Mouse (Mus musculus): Measurements from ENCODE around the gene 2210016L21Rik. TPM values are rescaled to one million over a fixed set of nuclear protein-coding genes. Genes with fewer than 3 reads are reported as not detected.

The 2210016L21Rik gene
- polyA plus RNA-seq, 1 experiment from 2014 or later = 103 TPM

DNA sequence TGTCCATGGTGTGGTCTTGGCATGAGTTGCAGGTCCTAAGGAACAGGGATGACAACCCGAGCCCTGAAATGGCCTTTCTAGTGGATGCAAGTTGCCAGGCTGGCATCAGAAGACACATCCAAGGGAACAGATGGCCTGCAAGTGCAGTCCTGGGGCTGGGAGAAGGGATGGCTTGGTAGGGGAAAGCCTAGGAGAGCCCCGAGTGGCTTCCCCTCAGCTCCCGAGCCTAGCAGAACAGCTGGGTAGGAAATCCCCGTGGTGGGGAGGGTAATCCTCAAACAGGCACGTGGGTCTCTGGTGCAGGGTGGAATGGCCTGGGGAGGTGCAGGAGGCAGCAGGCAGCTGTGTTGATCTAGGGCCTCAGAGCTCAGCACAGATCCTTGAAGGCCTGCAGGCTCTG lies 7.4 kb downstream of the 2210016L21Rik start:
- Histone ChIP-seq H3K4me2 (replicated peaks) (no peak overlapping the region), H3K36me3 (peaks cover 41% of the 10 kb centered on the region), H3K9me3 (no peaks in the 10 kb centered on the region), H3K4me3 (no peak overlapping the region), H3K9ac (replicated peaks) (no peak overlapping the region), H3K27me3 (no peaks in the 10 kb centered on the region), H3K27ac (replicated peaks) (no peak overlapping the region; the same call in 1 of the 2 replicates), H3K4me1 (no peaks in the 10 kb centered on the region)
- 62% methylated on average over 5 of the region's 5 CpGs for WGBS
- no peak for ATAC-seq (replicated peaks)

DNA sequence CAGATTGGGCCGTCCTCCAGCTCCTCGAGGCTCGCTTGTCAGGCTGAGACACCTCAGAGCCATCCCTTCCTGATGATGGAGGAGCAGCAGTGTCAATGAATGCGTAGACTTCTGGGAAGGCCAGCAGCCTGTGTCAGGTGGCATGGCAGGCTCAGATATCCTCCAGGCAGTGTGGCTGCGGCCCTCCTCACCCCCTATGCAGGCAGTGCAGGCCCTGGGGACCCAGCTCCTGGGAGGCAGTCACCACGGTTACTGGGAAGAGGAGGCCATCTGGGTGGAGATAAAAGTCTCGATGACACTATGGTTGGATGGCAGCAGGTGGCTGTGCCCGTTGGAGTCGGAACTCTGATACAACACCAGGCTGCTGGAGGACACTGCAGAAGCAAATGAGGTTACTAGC lies 7.9 kb downstream of the 2210016L21Rik start:
- Histone ChIP-seq H3K9ac (replicated peaks) (no peak overlapping the region), H3K4me3 (no peak overlapping the region), H3K4me1 (no peaks in the 10 kb centered on the region), H3K4me2 (replicated peaks) (no peak overlapping the region), H3K27me3 (no peaks in the 10 kb centered on the region), H3K9me3 (no peaks in the 10 kb centered on the region), H3K36me3 (peaks cover 41% of the 10 kb centered on the region), H3K27ac (replicated peaks) (no peak overlapping the region)
- no peak for ATAC-seq (replicated peaks)
- WGBS = 90% methylated on average over 9 of the region's 9 CpGs

DNA sequence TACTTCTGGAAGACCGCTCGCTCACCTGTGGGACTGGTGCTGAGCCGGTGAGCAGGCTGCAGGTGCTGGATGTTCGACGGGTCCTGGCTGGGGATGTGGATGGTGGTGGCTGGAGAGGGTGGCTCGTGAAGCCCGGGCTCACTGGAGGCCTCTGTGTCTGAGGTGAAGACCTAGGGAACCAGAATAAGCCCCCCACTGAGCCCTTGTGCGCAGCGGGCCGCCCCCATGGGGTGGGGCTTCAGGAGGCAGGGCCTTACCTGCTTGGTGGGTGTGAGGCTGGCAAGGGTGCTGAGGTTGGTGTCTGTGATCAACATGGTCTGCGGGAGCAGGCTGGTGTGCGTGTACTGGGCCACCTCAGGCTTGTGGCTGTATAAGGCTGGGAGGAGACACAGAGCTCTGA lies 8.7 kb downstream of the 2210016L21Rik start:
- H3K9me3 ChIP-seq = no peaks in the 10 kb centered on the region
- no peak overlapping the region for H3K27ac ChIP-seq (replicated peaks)
- H3K4me1 ChIP-seq = no peaks in the 10 kb centered on the region
- H3K9ac ChIP-seq (replicated peaks) = no peak overlapping the region
- peaks cover 41% of the 10 kb centered on the region for H3K36me3 ChIP-seq
- no peaks in the 10 kb centered on the region for H3K27me3 ChIP-seq
- no peak overlapping the region for H3K4me2 ChIP-seq (replicated peaks)
- ATAC-seq (replicated peaks) = no peak
- no peak overlapping the region for H3K4me3 ChIP-seq
- WGBS = 61% methylated on average over 12 of the region's 12 CpGs

DNA sequence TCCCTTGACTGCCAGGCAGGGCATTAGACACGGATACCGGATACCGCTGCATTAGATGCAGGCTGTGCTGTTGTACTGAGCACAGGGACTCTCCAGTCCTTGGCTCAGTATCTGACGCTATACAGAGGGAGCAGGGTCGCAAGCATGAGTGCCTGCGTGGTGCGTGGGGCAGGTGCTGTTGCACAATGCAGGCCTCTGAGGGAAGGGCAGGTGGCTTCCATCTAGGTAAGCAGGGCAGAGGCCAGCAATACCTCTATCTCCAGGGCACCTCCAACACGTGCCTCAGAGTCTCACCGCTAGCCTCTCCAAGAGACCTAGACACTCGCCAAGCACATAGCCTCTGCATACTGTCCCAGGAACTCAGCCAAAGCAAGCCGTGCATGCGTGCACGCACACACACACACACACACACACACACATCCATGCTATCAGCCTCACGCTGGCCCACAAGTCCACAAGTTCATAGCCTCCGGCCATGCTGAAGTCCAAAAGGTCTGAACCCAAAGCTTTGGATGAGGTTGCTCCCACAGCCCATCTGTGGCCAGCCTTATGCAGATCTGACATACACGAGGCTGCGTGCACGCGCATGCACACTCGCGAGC lies 9.4 kb downstream of the 2210016L21Rik start:
- Histone ChIP-seq H3K4me2 (replicated peaks) (no peak overlapping the region), H3K4me3 (no peak overlapping the region), H3K9ac (replicated peaks) (no peak overlapping the region), H3K36me3 (peaks cover 34% of the 10 kb centered on the region), H3K27ac (replicated peaks) (no peak overlapping the region), H3K27me3 (no peaks in the 10 kb centered on the region), H3K9me3 (no peaks in the 10 kb centered on the region), H3K4me1 (no peaks in the 10 kb centered on the region)
- ATAC-seq (replicated peaks) = no peak
- WGBS = 82% methylated on average over 21 of the region's 21 CpGs

DNA sequence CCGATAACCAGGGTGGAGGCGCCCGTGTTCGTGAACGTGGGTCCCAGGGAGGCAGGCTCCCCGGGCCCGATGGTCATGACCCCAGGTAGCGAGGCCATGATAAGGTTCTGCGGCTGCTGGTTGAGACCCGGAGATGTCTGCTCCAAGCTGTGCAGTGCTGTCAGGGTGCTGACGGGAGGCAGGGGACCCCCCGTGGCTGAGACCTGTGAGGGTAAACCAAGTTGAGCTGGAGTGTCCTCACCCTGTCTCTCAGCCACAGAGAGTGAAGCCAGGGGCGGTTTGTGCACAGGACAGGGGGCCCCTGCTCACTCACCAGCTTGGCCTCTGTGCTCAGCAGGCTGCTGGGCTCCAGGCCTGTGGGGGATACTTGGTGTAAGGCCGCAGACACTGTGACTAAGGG lies 11.4 kb downstream of the 2210016L21Rik start:
- Histone ChIP-seq H3K9me3 (no peaks in the 10 kb centered on the region), H3K27me3 (no peaks in the 10 kb centered on the region), H3K4me2 (replicated peaks) (no peak overlapping the region), H3K36me3 (peaks cover 15% of the 10 kb centered on the region), H3K4me1 (no peaks in the 10 kb centered on the region), H3K27ac (replicated peaks) (no peak overlapping the region), H3K4me3 (no peak overlapping the region), H3K9ac (replicated peaks) (no peak overlapping the region)
- ATAC-seq (replicated peaks) = no peak
- 90% methylated on average over 14 of the region's 14 CpGs for WGBS

DNA sequence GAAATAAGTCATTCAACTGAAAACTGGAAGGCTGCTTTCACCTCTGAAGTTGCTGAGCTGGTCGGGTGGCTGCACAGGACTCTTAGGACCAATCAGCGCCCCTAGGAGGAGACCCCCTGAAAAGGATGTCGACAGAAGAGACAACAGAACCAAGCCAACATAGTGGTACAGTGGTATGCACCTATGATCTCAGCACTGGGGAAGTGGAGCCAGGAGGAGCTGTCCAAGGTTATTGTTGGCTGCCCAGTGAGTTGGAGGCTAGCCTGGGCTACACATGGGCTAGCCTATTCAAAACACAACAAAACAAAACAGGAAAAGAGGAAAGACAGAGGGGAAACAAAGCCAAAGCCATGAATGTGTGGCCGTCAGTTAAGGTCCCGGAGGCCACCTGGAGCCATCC lies 16.1 kb downstream of the 2210016L21Rik start:
- 82% methylated on average over 5 of the region's 5 CpGs for WGBS
- Histone ChIP-seq H3K4me1 (no peaks in the 10 kb centered on the region), H3K9me3 (no peaks in the 10 kb centered on the region), H3K27me3 (no peaks in the 10 kb centered on the region), H3K9ac (replicated peaks) (no peak overlapping the region), H3K4me3 (no peak overlapping the region), H3K36me3 (no peaks in the 10 kb centered on the region), H3K27ac (replicated peaks) (no peak overlapping the region), H3K4me2 (replicated peaks) (no peak overlapping the region)
- no peak for ATAC-seq (replicated peaks)

DNA sequence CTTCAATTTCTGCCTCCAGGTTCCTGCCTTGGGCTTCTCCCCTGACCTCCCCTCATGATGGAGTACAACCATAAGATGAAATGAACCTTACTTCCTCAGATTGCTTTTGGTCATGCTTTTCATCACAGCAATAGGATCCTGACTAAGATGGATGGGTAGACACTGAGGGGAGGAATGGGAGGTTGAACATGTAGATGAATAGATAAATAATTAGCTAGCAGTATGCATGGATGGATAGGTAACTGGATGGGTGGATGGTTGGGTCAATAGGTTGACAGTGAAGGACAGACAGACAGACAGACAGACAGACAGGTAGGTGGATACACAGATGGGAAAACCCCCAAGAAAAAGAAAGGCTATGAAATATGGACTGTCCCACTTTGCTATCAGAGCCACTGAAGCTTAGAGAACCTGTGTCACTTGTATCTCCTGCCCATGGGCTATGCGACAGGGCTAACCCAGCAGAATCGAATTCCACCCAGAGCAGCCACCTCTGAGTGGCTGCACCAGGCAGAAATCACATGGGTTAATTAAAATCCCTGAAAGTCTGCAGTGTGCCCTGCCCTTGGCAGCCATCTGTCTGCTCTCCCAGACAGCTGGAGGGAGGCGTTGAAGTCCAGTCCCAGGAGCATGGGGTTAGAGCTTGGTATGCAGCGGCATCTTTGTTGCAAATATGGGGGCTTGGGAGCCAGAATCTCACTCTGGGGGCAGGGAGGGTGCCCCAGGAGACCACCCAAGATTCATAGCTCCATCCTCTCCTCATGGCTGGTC lies 19.8 kb downstream of the 2210016L21Rik start:
- Histone ChIP-seq H3K4me3 (no peak overlapping the region), H3K27ac (replicated peaks) (no peak overlapping the region), H3K9ac (replicated peaks) (no peak overlapping the region), H3K4me2 (replicated peaks) (no peak overlapping the region), H3K27me3 (no peaks in the 10 kb centered on the region), H3K9me3 (no peaks in the 10 kb centered on the region), H3K36me3 (no peaks in the 10 kb centered on the region), H3K4me1 (no peaks in the 10 kb centered on the region)
- ATAC-seq (replicated peaks) = no peak
- WGBS = 65% methylated on average over 4 of the region's 4 CpGs

DNA sequence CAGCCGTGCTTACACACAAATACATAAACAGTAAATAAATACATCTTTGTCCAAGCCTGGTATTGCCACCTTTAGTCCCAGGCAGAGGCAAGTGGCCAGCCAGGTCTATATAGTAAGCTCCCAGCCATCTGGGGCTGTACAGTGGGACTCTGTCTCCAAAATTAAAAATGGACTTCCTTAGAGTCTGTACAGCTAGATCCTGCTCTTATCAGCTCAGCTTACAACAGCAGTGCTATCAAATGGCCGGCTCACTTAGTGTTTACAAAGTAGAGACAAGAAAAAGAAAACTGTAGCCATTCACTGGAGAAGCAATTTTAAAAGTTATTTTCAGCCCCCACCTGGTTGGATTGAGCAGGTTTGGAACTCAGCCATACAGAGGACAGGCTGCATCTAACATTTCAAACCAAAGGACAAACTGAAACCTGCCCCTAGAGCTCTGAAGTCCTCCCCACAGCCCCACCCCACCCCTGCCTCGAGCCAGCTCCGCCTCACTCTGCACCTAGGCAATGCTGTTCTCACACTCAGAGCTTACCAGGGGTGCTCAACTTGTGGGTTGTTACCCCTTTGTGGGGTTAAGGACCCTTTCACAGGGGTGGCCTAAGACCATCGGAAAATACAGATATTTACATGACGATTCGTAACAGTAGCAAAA lies 22.5 kb downstream of the 2210016L21Rik start:
- Histone ChIP-seq H3K4me1 (no peaks in the 10 kb centered on the region), H3K9ac (replicated peaks) (no peak overlapping the region), H3K27me3 (no peaks in the 10 kb centered on the region), H3K4me2 (replicated peaks) (no peak overlapping the region), H3K27ac (replicated peaks) (no peak overlapping the region), H3K9me3 (no peaks in the 10 kb centered on the region), H3K36me3 (no peaks in the 10 kb centered on the region), H3K4me3 (no peak overlapping the region)
- 77% methylated on average over 7 of the region's 7 CpGs for WGBS
- no peak for ATAC-seq (replicated peaks)

DNA sequence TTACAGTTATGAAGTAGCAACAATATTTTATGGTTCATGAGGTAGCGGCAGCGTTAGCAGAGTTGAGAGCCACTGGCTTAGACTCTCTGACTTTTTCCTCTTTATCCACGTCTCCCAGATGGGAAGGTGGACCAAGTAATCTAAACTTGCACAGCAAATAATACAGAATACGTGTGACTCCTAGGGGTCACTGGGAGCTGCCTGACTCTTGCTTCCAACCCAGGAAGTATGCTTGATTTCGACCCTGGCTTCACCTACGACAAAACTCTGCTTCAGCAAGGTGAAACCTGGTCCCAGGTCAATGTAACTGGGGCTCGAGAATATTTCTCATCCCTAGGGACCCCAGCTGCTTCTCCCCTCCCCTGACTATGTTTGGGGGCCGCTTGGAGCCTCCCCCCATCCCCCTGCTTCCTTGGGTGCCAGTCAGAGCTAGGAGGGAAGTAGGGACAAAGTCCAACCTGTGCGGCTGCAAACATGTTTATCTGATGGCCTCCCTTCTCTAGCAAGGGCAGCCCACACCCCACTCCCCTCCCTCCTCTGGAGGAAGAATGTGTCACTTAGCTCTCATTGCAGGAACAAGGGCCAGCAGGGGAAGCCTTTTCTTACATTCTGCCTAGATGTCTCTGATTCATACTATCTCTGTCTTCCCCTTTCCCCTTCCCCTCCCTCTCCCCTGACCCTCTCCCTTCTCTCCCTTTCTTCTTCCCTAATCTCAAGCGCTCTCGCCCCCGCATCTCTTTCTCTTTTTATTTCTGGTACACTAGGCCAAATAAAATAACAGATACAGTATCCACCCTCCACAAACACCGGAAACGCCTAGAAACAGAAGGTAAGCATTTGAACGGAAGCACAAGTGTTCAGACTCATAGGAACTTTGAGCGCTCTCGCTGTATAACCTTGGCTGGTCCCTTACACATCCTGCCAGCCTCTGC lies 23.3 kb downstream of the 2210016L21Rik start:
- no peaks in the 10 kb centered on the region for H3K4me1 ChIP-seq
- no peaks in the 10 kb centered on the region for H3K27me3 ChIP-seq
- H3K9me3 ChIP-seq = no peaks in the 10 kb centered on the region
- H3K9ac ChIP-seq (replicated peaks) = no peak overlapping the region
- no peak overlapping the region for H3K4me3 ChIP-seq
- ATAC-seq (replicated peaks) = no peak
- H3K36me3 ChIP-seq = no peaks in the 10 kb centered on the region
- WGBS = 72% methylated on average over 17 of the region's 17 CpGs
- H3K27ac ChIP-seq (replicated peaks) = no peak overlapping the region
- no peak overlapping the region for H3K4me2 ChIP-seq (replicated peaks)

DNA sequence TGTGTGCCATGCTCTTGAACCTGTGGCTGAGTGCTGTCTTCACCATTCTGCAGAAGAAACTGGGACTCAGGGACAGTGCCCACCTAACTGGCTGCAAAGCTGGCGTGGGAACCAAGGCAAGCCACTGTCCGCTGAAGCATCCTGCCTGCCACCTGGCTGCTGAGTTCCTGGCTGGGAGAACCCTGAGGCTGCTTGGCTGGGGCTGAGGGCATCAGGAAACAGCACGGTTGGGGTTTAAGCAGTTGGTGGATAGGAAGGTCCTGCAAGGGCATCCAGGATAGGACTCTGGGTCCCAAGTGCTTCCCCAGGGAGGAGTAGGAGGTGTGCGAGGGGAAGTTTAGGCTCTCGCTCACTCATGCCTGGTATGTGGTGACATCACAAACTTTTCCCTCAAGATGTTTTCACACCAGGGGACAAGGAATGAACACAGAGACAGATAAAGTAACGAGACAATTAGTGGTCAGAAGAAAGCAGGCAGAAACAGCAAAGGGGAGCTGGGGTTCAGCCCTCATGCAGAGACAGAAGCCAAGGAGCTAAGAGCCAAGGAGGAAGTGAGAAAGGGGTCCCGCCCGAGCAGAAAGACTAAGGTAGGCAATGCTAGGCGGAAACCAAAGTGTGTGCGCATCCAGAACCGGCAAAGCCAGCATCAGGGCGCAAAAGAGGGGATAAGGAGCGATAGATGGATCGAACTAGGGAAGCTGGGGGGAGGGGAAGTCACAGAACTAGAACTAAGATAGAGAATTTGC lies 25.7 kb downstream of the 2210016L21Rik start:
- Histone ChIP-seq H3K9me3 (no peaks in the 10 kb centered on the region), H3K27me3 (no peaks in the 10 kb centered on the region), H3K36me3 (no peaks in the 10 kb centered on the region), H3K9ac (replicated peaks) (no peak overlapping the region), H3K4me1 (no peaks in the 10 kb centered on the region), H3K27ac (replicated peaks) (no peak overlapping the region), H3K4me3 (no peak overlapping the region), H3K4me2 (replicated peaks) (no peak overlapping the region)
- no peak for ATAC-seq (replicated peaks)
- 44% methylated on average over 14 of the region's 14 CpGs for WGBS

DNA sequence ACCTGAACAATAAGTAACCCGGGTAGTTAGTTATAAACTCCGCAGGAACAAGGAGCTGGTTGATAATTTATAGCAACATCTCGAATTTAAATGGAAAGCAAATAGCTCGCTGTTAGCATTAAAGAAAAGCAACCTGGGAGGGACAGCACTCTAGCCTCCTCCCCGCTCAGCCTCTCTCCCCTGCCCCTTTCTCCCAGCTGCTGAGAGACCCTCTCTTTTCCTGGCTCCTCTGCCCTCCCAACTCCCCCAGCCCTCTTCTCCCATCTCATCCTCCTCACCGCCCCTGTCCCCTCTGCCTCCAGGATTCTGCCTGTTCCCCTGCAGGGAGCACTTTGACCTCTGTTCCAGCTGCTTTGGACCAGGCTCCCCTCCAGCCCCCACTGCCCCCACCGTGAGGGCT lies 26.7 kb downstream of the 2210016L21Rik start:
- Histone ChIP-seq H3K27me3 (no peaks in the 10 kb centered on the region), H3K4me3 (no peak overlapping the region), H3K4me1 (no peaks in the 10 kb centered on the region), H3K4me2 (replicated peaks) (no peak overlapping the region), H3K27ac (replicated peaks) (no peak overlapping the region), H3K36me3 (no peaks in the 10 kb centered on the region), H3K9me3 (no peaks in the 10 kb centered on the region), H3K9ac (replicated peaks) (no peak overlapping the region)
- no peak for ATAC-seq (replicated peaks)
- 19% methylated on average over 7 of the region's 7 CpGs for whole genome bisulfite sequencing

All from forebrain, embryonic 15.5 days (tissue).